Mouse (Mus musculus) frontal cortex, adult 2 months (tissue): ENCODE data around the gene Sorl1. TPM values are rescaled to one million over a fixed set of nuclear protein-coding genes. Genes with fewer than 3 reads are reported as not detected.

Experiments used
- DNase-seq, 2 experiments: peaks; one replicate each; pipeline ENCODE4 v3.0.0; 2022; ENCODE audit warnings: low spot score in 1 of 2; ENCODE audit errors: extremely low spot score in 1 of 2
- polyA plus RNA-seq: library from polyadenylated mRNA; depleted of rRNA; stranded (reverse); fragments of >200 nt; gene quantifications from 2 replicates; pipeline ENCODE4 v1.2.3, GENCODE M21; 2012

The Sorl1 gene
- polyA plus RNA-seq, 1 experiment = 63.5 TPM

DNA sequence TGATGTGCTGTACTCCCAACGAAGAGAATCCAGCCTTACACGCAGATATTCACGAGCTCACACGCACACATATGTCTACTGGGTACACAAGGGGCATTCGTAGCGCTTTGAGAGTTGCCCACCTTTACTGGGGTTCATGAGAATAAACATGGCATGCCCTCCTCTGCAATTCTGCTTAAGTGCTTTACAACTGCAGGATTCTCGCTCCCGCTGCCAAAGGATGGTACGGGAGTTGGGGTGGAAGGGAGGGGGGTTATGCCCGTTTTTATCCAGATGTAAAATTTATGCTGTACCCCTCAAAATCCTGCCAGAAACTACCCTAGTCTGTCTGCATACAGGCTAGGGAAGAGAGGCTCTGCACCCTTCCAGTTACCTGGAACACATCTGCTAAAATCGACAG is 893 bp downstream of the Sorl1 start:
- DNase-seq = no peak

DNA sequence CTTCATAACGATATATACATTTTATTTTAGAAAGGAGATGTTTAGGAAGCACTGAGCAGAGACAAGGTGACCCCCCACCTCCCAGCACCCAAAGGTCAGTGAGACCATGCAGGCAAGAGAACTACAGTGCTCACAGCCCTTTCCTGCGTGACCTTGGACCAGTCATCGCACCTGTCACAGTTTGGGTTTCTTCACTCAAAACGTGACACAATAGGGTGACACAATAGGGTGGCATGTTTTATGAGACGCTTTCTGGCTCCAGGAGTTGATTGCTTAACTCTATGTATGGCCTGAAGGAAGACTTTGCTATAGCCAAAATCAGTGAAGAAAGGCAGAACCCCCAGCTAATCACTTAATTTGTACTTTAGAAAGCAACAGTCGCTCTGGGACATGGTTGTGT is 1.7 kb downstream of the Sorl1 start:
- DNase-seq = no peak

DNA sequence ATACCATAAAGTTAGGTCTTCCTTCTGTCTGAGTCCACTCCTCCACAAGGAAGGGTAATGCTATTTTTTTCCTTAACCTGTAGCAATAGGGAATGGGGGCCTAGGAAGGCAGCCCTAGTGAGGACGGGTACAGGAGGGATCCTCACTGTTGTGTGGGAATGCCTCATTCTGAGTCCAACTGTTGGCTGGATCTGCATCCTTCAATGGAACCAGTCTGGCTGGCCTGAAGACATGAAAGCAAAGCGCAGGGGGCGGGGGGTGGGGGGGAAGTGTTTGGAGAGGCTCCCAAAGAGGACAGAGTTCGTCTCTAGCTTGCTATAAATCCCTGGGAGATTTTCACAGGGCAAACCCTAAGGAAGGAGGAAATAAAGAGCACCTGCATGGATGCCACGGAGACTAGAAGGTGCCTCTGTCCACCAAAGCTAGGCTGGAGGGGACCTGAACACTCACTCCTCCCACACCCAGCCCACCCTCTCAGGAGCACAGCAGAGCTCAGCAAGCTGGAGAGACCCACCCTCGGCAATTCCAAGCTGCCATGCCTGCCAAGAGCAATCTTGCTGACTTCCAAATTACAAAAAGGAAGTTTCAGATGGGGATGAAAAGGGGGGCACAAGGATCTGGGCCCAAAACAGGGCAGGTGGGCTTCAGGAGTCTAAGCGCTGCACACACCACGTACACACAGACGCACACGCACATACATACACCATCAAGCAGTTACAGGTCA is 2.3 kb downstream of the Sorl1 start:
- no peak for DNase-seq

DNA sequence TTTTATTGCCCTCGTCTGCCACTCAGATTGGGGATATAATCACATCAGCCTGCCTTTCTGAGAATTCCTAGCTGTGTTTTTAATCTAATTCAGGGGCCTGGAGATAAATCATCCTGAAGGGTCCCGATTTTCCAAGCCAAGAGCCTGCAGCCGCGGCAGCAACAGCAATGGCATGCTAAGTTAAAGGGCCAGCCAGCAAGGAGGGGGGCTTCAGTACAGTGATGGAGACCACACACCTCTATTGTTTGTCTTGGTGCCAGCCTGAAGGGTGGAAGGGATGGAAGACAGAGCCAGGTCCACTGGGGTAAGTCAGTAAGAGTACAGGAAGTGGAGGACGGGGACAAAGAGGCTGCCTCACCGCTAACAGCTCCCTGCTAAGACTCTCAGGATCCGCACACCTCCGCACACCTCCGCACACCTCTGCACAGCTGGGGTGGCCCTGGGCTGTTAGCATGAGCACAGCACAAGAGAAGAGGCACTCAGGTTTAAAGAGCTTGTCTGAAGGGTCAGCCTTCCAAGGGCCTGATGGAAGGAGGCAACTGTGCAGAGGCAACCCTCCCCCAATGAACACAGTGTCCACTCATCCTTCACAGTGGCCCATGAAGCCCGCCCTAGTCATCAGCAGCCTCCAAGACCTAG is 7.6 kb downstream of the Sorl1 start:
- no peak for DNase-seq

DNA sequence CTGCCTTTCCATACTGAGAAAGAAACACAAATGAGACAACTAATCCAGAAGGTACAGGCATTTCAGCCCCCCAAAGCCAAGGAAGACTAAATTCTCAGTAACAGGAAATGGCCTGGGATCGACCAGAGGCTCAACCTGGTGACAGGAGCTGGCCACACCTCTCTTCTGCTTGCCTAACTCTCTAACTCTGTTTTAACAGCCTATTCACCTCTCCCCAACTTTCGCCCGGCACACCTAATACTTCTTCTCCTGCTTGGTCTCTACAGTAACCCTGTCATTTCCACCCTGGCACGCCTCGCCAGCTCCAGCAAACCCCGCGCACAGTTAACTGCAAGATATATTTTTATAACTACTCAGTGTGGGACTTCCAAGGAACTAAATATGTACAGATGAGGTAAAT is 9.0 kb downstream of the Sorl1 start:
- no peak for DNase-seq

DNA sequence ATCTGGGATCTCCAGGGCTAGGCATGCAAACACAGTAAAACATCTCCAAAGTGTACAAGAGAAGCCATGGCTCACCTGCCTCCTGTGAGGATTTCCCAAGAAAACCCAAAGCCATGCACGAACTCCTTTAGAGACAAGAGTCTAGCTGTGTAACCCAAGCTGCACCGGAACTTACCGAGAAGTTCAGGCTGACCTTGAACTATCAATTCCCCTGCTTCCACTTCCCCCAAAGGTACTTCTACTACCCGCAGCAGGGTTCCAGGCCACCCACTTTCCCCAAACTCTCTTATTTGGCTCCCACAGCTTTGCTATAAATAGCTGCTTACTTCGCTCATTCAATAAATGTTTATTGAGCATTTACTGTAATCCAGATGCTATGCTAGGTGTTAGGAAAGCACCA is 10.8 kb downstream of the Sorl1 start:
- DNase-seq = no peak

DNA sequence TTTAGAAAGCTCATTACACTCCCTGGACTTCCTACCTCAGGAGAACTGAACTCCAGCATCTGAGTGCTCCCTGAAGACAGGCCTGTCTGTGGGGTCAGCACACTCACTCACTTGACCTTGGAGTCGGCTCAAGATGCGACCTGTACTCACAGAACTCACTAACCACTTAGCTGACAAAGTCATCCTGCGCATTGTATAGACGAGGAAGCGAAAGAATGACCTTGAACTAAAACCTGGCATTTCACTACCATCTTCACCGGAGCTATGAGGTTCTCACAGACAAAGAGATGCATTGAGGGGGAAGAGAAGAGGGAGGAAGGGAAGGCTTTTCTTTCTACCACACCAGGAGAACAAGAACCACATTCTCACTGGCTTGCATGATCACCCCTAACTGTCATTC is 11.4 kb downstream of the Sorl1 start:
- DNase-seq = no peak

DNA sequence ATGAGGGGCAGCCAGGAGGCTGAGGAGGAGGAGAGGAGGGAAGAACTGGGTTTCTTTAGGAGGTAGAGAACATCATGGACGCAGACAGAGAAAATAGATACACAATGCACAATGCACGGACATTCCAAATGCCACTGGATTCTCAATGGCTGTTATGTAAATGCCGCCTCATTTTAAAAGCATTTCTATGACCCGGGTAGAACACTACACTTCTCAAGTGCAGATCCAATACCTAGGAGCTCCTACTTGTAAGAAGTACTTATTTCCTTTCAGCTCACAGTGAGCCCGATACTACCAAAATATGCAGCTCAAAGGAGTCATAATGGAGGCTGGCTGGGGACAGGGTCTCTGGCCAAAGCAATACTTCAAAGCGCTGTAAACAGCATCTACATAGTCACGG is 12.8 kb downstream of the Sorl1 start:
- no peak for DNase-seq

DNA sequence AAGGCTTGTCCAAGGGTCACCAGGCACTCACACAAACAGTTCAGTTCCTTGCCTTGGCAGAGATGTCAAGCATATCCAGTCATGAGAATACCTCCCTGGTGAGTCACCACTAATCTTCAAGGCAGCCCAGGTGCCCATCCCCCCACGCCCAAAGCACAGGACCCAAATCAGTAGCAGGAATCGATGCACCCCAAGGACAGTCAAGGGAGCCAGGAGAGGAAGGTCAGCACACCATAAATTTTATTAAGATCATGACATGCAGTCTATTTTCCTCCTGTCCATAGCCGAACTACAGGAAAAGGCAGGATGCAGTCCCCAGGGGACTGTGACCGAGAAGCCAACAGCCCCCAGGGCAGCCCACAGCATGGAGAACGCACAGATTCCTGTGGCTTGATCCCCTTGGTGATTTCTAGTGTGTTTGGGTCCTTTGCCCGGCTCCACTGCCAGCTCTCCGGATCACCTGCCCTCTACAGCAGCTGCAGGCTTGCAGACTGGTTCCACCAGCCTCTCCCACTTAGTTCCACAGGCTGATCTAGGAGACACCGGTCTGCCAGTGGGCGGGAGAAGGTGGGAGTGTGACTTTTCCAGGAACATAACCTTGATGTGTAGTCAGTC is 14.2 kb downstream of the Sorl1 start:
- peak in 1 of 2 experiments; percentile 68 for DNase-seq

DNA sequence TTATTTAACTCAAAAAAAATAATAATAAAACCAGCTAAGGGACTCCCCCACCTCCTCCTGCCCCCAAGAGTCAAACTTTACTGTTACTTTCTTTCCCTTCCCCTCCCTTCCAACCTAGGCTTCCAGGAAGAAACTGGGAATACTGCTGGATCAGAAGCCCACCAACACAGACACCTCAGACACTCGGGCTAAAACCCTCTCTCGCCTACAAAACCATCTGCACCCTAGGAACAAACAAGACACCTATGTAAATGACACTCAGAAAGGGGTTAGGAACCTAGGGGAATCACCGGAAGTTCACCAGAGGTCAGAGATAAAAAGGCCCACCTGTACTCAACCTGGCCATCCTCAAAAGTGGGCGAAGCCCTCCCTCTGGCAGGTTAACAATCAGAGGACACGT is 15.0 kb downstream of the Sorl1 start:
- no peak for DNase-seq

DNA sequence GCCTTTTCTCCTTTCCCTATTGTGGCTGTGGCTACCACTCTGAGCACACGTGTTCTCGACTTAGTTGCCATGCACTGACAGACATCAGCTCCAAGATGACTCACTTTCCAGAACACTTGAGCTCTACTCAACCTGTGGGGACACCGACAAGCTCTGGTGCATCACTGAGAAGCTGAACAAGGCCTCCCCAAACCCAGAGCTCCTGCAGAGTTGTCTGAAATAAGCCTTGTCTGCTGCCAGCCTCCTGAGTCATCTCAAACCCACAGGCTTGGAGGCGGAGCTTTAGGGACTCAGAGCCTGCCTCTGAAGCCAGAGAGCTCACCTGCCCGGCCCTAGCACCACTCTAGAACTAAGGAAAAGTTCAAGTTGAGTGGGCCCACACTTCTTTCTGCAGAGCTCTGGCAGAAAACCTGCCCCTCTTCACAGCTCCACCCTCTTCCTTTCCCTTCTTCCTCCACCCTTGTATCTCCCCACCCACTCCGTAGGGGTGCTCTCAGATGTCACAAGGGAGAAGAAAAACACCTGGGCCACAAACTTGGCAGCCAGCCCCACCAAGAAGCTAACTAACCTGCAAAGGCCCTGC is 15.6 kb downstream of the Sorl1 start:
- peak; percentile 52 to 81 for DNase-seq

DNA sequence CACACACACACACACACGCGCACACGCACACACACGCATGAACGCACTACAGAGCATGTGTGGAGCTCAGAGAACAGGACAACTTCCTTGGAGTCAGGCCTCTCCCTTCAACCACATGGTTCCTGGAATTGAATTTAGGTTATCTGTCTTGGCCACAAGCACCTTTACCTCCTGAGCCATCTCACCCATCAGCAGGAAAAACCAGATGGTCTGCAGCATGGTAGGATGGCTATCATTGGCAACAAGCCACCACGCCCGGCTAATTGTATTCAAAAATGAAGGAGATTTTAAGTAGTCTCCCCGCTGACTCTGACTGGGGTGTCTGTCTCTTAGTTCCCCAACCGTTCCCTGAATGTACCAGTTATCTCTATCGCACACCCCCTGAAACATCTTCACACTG is 17.0 kb downstream of the Sorl1 start:
- DNase-seq = no peak

DNA sequence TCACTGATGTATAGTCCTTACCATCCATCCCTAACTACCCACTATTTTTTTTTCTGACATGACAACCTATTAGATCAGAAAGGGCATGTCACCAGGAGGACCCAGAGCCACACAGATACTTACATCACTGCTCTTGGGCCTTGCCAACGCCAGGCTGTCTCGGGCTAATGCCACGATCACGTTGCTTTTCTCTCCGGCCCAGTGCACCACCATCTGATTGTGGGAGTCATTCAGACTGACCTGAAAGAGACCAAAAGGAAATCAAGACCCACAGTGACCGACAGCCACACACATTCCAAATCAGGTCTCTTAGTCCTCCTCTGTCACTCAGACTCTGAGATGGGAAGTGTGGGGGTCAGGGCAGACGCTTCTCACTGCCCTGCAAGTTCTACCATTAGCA is 17.8 kb downstream of the Sorl1 start:
- no peak for DNase-seq

DNA sequence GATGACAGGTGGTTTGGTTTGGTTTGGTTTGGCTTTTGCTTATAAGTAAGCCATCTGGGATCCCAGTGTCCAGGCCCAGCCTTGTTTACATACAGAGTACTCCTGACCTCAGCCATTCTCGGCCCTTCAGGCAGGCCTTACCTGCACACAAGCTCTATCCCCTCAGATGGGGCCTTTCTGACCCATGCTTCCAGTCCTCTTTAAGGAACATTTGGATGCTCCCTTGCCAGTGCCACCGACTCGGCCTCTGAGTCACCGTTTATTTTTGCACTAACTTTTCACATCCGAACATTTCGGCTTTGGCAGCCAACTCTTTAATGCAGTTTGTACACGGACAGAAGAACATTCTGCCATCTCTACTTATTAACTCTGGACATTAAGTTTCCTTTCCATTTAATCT is 20.6 kb downstream of the Sorl1 start:
- no peak for DNase-seq

DNA sequence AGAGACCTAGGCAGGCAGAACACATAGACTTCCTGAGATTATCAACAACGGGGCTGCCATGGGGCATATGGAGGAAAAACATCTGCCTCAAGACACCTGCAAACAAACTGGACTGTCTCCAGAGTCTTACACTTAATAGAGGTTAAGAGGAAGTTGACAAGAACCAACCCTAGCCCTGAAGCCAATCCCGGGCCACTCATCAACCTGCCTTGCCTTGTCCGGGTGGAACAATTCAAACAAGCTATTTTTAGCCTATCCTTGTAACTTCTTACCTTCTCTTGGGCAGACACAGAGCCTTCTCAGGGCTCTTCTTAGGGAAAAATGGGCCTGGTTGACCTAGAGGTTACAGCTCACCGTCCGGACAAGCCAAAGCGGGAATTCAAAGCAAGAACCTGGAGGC is 22.1 kb downstream of the Sorl1 start:
- no peak for DNase-seq

DNA sequence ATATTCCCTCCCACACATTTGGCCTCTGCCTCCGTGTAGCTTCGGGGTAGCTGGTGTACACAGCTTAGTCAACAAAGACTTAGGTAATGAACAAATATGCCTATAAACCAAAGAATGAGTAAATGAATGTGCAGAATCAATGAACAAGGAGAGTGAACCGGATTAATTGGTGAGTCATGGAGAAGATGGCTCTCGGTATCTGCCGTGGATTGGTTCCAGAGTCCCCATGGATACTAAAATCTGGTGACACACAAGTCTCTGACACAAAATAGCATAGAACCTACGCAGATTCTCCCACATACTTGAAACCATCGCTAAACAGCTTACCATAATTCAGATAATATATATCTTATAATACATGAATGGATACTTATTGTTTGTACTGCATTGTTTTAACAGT is 22.8 kb downstream of the Sorl1 start:
- peak; percentile 52 to 70 for DNase-seq

DNA sequence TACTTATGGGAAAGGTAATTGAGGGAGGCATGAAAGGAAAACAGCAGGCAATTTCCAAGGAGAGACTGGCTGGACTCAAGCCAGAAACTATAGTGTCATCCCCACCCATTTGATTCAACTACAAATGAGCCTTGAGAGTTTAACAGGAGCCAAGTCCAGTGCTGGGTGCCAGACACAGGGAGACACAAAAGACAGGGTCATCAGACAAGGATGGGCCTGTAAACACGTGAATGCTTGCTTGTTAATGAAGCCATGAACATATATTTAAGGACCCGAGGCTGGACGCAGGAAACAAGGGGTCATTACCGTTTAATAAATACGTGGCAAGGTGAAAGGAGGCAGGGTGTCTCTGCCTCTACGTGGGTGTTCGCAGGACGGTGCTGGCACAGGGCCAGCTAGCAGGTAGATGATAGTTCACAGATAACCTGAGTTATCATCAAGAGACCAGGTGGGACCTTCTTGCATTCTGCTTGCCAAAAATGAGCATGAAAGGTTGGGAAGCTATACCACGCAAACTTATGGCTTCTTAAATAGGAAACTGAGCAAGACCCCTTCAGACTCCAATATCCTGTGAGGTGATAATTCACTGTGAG is 23.4 kb downstream of the Sorl1 start:
- no peak for DNase-seq

DNA sequence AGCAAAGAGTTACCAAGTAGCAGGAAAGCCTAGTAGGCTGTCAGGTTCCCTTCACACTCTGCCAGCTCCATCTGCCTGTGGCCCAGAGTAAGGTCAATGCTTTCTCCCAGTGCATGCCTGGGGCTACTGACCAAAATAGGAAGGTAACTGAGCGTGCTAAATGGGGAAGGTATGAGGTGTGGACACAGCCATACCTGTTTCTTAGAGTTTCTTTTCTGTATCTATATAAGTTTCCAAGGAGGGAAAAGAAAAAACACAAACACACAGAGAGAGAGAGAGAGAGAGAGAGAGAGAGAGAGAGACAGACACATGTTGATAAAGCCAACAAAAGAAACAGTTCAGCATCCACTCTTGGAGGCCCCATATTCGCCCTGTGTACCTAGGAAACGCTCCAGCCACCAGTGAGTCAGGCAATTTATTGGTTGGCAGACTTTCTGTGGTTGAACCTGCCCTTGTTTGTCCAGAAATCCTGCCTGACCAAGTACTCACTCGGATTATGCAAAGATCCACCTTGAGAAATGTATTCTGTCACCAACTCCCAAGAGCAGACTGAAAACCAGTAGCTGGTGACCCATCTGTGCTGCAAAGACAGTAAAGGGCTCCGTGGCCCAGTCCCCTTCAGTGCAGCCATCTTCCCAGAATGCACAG is 25.5 kb downstream of the Sorl1 start:
- no peak for DNase-seq

DNA sequence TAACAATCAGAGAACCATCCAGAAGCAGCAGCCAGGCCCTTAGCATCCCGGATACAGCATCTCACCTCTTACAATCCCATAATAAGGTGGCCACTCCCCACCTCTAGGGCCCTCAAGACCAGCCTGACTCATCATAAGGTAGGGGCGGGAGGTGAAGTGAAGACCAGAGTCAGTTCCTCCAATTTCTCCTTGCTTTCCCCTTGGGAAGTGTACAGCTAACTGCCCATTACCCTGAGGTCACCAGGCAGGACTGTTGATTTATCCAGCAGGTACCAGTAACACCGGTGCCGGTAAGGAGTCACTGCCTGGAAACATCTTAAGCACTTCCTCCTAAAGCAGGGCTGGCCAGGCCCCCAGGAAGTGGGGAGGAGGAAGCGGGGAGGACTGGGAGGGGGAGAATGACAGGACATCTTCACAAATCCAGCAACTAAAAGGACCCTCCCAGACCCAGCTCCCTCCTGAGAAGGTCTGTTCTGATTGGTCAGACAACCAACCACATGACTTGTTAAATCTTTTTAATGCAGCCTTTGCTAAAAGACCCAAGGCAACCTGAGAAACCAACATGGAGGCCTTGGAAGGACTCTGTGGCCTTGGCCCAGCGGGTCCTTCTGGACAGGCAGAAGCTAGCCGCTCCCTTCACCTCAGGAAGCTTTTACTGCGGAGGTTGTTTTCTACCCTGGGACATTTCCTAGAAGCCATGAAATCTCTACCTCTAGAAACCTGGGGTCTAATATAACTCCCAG is 26.2 kb downstream of the Sorl1 start:
- no peak for DNase-seq

DNA sequence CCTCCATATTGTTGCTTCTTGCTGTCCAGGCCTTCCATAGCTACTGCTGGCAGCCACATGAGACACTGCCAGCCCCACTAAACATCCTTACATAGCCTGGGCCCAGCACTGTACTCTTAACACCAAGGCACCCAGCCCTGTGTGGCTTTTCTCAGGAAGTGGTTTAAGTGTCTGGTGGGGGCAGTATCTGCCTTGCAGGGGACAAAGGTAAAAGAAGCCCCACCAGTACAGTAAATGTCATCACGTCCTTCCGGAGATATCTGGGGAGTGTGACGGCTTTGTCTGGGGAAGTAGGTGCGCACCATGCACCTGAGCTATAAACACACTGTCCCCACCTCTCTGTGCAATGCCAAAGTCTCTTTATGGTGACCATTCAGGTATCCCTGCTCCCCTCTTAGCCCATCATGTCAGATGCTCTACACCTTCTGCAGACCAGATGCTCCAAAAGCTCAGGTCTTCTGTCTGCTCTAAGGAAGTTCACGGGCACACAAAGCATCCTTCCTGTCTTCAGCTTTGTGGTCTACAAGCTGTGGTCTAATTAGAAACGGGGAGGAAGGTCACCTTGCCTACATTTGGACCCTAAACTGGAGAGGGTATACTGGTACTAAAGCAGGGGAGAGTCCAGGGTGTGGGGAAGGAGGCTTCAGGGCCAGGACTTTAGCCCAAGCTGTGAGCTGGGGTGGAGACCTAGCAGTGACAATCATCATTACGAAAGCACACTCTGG is 26.9 kb downstream of the Sorl1 start:
- no peak for DNase-seq
